Mouse (Mus musculus) adrenal gland (tissue): ENCODE results near the gene Selplg.
"Not testable (repeated sequence)": the region's sequence is repeated elsewhere in the genome, so short reads cannot be mapped to it uniquely, and the experiment has no call there.

ENCODE experiments used
- intact Hi-C: fragments of 180-260 bp; cut with DNase I; formaldehyde crosslinking; loops from one replicate; pipeline ENCODE4 v1.15.1; 2025

Selplg gene

DNA sequence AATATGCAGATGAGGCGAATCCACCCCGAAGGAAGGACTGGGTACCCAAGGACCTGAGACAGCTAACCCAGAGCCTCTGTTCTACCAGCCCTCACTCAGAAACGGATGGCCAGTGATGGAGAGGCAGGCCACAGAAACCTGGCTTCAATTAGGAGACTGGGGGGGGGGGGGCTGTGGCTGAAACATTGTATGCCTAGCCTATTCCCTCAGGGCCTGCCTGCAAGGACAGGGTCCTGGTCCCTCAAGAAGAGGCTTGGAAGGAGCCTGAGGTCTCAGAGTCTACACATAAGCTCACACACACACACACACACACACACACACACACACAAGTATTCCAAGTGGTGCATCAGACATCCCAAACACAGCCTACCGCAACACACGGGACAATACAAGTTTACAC is 32.8 kb downstream of the Selplg start:
- intact Hi-C loops = no loop called here

DNA sequence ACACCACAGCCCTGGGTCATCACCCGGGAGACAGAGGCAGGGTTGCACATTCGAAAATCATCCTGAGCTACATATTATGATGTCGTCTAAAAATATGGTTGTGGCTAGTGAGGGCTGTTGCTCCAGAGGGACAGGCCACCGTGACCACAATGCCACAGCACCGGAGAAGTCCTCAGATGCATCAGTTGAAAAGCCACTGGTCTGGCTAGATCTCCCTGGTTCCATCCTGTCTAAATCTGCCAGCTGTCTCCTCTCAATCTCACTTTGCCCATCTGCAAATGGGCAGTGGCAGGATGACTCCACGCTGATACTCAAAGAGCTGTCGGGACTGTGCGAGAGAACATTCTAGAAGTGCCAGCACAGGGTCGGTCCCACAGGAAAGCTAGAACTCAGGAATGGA is 33.9 kb downstream of the Selplg start:
- intact Hi-C loops = no loop called here

DNA sequence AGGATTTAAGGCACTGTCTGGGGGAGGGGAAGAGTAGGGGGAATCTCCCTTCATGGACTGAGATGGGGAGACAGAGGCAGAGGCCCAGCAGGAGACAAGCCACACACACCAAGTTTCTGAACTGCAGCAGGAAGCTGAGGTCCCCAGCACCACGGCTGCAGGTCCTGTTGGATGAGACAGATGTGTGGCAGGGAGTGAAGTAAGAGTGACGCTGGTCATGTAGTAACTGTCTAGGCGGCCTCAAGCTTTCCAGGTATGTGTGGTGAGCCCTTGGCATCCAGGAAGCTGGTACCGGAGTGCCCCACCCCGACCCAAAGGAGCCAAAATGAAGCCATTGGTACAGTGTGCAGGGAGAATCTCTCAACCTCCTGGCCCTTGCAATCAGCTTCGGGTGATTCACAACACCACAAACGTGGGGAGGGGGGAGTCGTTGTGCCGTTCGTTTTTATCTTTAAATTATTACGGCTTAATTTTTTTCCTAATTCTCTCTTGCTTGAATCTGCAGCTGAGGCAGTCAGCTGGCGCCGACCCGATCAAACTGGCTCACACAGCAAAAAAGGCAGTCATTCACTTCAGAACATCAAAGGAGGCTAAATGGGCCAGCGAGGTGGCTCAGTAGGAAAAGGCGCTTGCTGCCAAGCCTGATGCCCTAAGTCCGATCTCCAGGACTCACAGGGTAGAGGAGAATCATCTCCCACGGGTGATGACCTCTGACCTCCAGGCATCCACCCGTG is 35.1 kb downstream of the Selplg start:
- intact Hi-C loops = no loop called here

DNA sequence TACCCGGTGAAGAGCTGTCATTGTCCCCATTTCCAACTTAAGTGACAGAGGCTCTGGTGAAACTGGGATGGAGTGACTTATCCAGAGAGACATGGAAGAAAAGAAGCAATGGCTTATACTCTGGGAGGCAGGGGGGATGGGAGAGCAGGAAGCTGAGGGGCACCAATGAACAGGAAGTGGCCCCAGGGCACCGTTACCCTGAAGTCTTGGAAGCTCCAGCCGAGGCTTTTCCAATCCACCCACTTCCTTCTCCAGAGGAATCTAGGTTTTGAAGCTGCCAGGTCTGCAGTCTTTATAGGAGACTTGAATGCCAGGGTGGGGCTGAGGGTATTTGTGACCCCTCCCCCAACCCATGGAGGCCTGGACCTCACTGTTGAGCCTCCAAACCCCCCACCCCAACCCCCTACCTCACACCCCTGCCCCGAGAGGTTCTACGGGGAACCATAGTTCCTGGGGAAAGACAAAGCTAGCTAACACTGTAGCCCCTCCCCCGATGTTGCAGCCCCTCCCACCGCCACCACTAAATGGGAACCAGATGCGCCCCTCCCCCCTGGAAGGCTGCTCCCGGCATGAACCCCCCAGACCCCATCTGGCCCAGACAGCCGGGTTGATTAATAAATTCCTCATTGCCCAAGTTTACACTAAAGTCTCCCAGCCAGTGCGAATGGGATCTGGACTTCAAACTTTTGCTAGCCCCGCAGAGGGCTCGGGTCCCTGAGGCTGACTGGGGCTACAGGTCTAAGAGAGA is 35.9 kb downstream of the Selplg start:
- intact Hi-C loops = no loop called here

DNA sequence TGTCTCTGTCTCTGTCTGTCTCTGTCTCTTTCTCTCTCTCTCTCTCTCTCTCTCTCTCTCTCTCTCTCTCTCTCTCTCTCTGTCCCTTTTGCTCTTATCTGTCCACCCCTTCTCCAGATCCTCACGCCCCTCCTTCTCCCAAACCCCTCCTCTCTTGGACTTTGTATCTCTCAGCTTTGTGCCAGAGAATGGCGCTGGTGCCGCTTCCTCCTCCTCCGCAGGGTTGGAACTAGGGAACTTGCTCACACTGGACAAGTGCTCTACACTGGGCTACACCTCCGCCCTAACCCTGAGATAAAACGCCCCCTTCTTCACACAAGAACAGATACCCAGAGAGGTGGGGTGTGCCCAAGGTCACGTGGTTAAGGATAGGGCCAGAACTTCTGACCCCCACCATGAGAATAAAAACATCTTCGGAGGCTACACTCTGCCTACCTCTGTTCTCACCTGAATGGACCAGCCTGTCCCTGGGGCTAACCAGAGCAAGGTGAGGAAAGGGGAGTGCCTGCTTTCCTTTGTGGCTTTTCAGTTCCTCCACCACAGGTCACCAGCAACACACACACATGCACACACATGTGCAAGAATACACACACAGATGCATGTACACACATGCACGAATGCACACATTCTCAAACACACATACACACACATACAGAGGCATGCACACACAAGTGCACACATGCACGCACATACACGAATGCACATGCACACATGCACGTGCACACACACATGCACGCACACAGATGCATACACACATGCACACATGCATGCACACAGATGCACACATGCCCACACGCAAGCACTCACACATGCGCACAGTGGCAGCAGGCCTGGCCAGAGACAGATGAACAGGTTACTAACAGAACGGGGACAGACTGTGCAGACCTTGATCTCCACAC is 41.0 kb downstream of the Selplg start:
- intact Hi-C loops = no loop called here

DNA sequence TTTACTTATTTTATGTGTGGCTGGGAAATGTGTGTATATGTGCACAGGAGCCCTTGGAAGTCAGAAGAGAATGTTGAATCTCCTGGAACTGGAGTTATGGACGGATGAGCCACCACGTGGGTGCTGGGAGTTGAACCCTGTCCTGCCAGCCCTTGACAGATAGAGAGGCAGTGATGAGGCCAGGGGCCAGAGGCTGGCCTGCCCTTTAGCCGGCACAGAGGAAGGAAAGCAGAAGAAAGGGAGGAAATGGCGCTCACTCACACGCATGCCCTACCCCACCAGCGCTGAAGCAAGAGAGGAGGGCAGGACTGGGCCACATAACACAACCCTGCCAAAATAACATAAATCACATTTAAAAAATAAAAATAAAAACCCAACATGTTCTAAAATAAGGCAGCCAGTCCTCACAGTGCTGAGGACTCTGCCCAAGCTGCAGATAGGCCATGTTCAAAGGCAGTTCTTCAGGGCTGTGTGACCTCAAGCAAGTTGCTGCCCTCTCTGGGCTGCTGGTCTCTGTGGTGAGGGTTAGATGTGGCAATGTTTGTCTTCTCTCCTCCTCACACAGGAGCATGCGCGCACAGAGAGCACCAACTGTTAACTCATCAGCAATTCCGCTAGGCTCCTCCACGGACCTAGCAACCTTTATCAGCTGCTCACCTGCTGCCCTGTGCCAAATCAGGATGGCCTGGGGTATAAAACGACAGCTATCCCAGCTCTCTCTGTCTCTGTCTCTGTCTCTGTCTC is 41.8 kb downstream of the Selplg start:
- intact Hi-C loops = no loop called here

DNA sequence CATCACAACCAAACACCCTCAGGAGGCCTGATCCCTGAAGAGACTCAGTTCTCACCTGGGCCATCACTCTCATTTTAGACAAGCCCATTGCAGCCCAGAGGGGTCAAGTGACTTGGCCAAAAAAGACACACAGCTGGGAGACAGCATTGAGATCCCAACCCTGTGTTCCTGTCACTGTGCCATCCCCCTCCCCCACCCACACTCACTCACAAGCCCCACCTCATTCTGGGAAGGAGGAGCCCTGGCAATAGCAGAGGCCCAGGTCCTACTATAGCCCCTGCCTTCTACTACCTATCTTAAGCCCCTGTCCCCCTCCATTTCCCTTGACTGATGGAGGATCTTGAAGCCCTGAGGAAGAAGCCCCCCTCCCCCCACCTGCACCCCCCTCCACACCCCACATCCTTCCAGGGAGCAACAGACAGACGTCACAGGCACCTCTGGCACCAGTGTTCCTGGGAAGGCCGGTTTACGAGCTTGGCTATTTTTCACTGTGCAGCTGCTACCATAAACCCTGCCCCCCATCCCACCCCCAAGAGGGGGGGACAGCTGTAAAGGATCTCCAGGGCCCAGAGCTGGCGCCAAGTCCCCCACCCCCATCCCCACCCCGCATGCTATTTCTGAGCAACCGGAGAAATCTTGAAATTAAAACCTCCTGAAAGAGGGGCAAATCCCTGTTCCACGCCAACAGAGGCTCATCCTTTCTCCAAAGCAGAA is 43.2 kb downstream of the Selplg start:
- intact Hi-C loops = no loop called here

DNA sequence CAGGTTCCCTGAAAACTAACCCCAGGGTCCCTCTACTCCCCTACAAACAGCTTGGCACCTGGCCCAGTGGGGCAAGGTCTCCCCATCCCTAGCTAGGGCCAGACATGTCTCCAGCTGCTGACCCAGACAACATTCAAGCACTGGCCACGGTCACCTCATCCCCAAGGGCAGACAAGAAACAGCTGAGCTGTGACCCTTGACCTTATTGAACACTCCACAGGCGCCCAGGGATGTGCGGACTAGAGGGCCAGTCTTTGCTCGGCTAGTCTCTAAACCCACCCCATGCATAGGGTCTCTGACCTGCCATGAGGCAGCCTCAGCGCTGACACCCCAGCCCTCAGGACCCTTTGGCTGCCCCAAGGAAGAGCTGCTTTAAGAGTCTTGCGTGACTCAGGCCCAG is 43.8 kb downstream of the Selplg start:
- intact Hi-C loops = no loop called here

DNA sequence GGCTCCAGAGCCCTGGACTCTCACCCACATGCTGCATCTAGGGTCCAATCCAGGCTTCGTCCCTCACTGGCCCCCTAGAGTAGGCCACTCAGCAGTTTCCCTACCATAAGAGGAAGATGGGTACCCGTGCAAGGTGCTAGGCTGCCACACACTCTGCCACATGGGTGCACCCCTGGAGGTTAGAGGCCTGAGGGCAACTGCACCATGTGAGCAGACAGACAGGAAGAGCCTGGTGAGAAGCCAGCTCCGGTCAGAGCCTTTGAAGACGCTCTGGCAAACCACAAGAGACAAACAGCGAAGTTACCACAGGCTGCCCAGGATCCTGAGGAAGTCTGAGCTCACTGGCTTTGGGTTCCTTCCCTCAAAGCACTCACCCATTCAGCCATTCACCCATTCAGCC is 45.5 kb downstream of the Selplg start:
- intact Hi-C loops = no loop called here

DNA sequence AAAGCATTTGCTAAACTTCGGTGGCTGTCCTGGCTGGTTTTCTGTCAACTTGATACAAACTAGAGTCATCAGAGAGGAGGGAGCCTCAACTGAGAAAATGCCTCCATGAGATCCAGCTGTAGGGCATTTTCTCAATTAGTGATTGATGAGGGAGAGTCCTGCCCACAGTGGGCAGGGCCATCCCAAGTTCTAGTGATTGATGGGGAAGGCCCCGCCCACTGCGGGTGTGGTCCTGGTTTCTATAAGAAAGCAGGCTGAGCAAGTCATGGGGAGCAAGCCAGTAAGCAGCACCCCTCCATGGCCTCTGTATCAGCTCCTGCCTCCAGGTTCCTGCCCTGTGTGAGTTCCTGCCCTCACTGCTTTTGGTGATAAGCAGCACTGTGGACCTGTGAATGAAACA is 48.3 kb downstream of the Selplg start:
- intact Hi-C loops = not testable (repeated sequence)

DNA sequence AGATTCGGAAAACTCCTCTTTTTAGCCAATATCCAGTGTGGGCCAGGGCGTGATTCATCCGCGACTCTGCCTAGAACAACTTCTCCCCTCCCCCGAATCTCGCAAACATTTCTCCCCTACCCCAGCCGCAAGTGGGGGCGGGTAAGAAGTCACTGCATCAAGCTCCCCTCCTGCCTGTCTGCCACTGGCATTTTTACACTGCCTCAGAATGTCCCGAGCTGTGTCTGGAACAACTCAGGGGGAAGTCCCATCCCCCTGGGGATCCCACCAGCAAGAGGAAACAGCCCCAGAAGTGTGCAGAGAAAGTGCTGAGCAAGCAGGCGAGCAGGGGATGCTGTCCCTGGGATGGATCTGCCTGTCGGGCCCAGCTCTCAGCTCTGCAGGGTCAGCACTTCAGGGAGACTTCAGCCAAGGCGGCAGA is 48.9 kb downstream of the Selplg start:
- intact Hi-C loops = no loop called here

DNA sequence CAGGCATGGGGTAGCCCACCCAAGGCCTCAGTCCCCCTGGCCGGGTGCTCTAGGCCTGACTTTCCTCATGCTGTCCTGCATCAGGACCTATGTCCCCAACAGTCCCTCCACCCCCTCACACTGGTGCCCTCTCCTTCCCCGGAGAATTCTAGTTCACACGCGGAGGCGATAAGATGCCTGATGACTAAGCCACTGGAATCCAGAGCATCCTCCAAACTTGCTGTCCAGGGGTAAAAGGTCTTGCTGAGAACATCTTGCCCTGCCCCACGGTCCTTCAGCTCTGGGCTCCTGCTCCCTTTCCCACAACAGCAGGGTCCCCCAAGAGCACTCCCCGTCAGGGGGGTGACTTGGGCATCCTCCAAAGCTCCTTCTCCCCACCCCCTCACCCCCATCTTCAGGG is 49.8 kb downstream of the Selplg start:
- intact Hi-C loops = no loop called here

DNA sequence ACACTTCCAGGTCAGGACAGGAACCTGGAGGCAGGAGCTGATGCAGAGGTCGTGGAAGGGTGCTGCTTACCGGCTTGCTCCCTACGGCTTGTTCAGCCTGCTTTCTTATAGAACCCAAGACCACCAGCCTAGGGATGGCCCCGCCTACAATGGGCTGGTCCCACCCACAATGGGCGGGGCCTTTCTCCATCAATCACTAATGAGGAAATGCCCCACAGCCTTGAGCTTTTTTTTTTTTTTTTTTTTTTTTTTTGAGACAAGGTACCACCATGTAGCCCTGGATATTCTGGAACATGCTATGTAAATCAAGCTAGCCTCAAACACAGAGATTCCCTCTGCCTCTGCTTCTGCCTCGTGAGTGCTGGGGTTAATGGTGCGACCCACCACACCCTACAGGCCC is 50.6 kb downstream of the Selplg start:
- intact Hi-C loops = no loop called here

DNA sequence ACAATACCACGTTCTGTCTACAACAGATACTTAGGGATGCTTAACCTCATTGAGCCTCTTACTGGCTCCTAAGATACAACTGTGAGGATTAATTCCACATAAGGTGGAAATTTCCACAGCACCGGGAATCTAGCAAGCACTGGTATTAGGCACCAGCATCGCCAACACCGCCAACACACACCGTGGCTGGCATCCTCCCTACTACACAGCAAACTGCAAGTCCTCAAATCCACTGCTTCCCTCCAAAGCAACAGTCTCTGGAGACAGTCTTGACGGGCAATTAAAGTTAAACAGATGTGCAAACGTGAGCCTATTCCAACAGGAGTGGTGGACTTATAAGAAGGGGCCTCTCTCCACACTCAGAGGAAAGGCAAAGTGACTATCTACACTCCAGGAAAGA is 51.2 kb downstream of the Selplg start:
- intact Hi-C loops = no loop called here

DNA sequence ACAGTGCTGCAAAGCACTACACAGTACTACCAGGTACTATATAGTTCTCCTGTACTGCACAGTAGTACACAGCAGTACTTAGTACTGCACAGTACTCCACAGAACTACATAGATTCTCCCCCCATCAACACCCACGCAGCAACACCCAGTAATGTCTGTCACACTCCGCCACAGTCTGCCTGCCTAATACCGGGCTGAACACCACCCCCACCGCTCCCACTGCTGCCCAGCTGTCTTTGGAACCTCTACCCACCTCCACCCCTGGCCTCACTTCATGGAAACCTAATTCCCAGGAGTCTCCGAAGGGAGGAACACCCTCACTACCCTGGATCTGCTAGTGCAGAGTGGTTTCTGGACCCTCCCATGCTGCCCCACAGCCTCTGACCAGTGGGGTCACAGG is 51.7 kb downstream of the Selplg start:
- intact Hi-C loops = no loop called here

DNA sequence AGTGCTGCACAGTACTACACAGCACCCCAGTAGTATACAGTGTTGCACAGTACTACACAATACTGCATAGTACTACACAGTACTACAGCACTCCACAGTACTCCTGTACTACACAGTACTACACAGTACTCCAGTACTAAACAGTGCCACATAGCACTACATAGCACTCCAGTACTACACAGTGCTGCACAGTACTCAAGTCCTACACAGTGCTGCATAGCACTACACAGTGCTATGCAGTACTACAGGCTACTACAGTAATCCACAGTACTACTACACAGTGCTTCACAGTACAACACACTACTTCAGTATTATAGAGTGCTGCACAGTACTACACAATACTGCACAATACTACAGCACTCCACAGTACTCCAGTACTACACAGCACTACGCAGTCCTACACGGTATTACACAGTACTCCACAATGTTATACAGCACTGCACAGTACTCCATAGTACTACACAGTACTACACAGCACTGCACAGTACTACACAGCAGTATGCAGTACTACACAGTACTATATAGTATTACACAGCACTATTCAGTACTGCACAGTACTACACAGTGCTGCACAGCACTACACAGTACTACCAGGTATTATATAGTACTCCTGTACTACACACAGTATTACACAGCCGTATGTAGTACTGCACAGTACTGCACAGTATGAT is 52.2 kb downstream of the Selplg start:
- intact Hi-C loops = no loop called here

DNA sequence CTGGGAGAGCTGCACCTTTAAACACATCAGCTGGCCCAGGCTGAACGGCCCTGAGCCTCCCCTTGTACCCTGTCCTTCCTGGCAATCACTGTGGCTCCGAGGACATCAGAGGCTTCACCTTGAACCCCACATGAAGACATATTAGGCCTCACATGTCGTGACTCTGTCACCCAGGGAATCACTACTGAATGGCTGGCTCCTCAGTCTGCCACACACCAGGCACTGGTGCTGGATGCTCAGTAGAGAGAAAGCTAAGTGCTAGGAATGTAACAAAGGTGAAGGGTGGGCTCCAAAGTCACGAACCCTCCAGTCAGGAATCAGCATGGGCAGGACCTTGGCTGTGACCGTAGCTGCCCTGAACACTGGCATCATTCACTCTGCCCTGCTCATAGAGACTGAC is 52.9 kb downstream of the Selplg start:
- intact Hi-C loops = no loop called here

DNA sequence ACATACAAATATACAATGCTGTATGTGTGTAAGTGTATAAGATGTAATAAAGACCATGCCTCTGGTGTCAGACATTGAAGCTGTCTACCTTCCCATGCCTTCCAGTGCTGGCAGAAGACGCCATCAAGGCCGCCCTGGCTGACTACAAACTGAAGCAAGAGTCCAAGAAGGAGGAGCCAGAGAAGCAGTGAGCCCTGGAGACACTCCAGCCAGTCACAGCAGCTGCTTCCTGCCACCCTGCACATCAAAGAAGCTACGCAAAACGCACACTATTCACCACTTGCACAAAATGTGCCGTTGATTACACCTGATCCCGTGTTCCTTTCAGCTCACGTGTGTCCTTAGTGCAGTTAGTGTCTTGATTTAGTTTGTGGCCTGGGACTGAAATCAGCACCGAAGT is 54.7 kb downstream of the Selplg start:
- intact Hi-C loops = not testable (repeated sequence)

DNA sequence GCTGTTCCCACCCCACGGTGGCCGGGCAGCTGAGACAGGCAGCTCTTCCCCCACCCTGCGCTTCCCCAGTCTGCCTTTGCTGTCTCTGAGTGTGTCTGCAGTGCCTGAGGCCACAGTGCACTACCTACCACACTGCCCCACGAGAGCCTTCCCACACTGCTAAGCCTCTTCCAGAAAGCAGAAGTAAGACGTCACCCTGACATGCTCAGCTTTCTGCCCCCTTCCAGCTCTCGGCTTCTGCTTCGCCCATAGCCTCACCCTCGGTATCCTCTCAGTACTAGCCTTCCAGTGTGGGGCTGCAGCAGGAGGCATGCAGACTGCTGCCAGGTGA is 55.6 kb downstream of the Selplg start:
- intact Hi-C loops = no loop called here
